Mouse (Mus musculus): ENCODE data around the gene Gucy1a1. TPM values are rescaled to one million over a fixed set of nuclear protein-coding genes. Genes with fewer than 3 reads are reported as not detected.

Gucy1a1 gene
- 2.5 TPM for total RNA-seq (2023)

GRCm38 (mm10) chr3:82145126-82145901, at the start of gene Gucy1a1:
Gene Gucy1a1 (minus strand): TSS chr3:82145789.

GRCm38 (mm10) chr3:82074201-82074851, 71.3 kb downstream of the Gucy1a1 start, which contains the start of gene Gucy1b1:
Gene Gucy1b1 (minus strand): TSS chr3:82074689.

Other genes with a start within 250 kb of the Gucy1a1 start
- gene Ctso, start 213.2 kb downstream of the Gucy1a1 start, total RNA-seq (2023) = 31.0 TPM
- not detected for gene Tdo2, start 169.6 kb downstream of the Gucy1a1 start, total RNA-seq (2023)
- not detected for gene Asic5, start 163.5 kb downstream of the Gucy1a1 start, total RNA-seq (2023)
- 6.1 TPM for gene Gucy1b1, start 71.1 kb downstream of the Gucy1a1 start, total RNA-seq (2023)
- 0.53 TPM for gene Map9, start 212.3 kb upstream of the Gucy1a1 start, total RNA-seq (2023)